Comparison of ENCODE assay signal across 22 mouse cellular contexts in genomic region chr5:134560450-134561171, GRCm38 (mm10). TPM values are rescaled to one million over a fixed set of nuclear protein-coding genes. Genes with fewer than 3 reads are reported as not detected.
DNase-seq lines count a peak whose midpoint lies in the region; ATAC-seq and TF ChIP-seq lines count a peak whose summit lies in the region.
"Had no signal": no experiment of that assay in that cellular context is flagged by ENCODE, and none has a peak within 500 bp of the region (broad histone marks: within the 10 kb centered on the region; RNA-seq: fewer than 3 reads in every experiment).

No protein-coding gene starts in this region.

- no peaks in the 10 kb centered on the region for H3K27me3 ChIP-seq in stomach, embryonic 16.5 days (ENCODE audit: control insufficient read depth, insufficient read depth, low read length)
- no peaks in the 10 kb centered on the region for H3K27me3 ChIP-seq in stomach, postnatal 0 days (ENCODE audit: control insufficient read depth, insufficient read depth, low read length)
- H3K27me3 ChIP-seq in intestine, postnatal 0 days (replicated peaks; ENCODE audit: control insufficient read depth, insufficient read depth, low read length): no peaks in the 10 kb centered on the region
- H3K27me3 ChIP-seq in midbrain, embryonic 15.5 days (replicated peaks): no peaks in the 10 kb centered on the region
- H3K27me3 ChIP-seq: embryonic facial prominence, embryonic 12.5 days; forebrain, embryonic 15.5 days; heart, embryonic 13.5 days; hindbrain, embryonic 15.5 days had no signal

- H3K9me3 ChIP-seq in stomach, embryonic 16.5 days (replicated peaks; ENCODE audit: control insufficient read depth, low read length): no peaks in the 10 kb centered on the region
- H3K9me3 ChIP-seq in stomach, postnatal 0 days (ENCODE audit: control insufficient read depth, low read length): no peaks in the 10 kb centered on the region
- H3K9me3 ChIP-seq in intestine, postnatal 0 days (ENCODE audit: control insufficient read depth): no peaks in the 10 kb centered on the region
- H3K9me3 ChIP-seq in midbrain, embryonic 15.5 days: no peaks in the 10 kb centered on the region
- H3K9me3 ChIP-seq: embryonic facial prominence, embryonic 12.5 days; forebrain, embryonic 15.5 days; heart, embryonic 13.5 days; hindbrain, embryonic 15.5 days had no signal

- TF ChIP-seq CTCF in stomach, postnatal 0 days (IDR thresholded peaks at IDR 0.05; ENCODE audit: low read depth): no peak
- TF ChIP-seq CTCF in intestine, postnatal 0 days (IDR thresholded peaks at IDR 0.05; ENCODE audit: low read depth): no peak

- H3K4me2 ChIP-seq in stomach, embryonic 16.5 days (ENCODE audit: low read depth, low read length): no peak overlapping the region
- no peak overlapping the region for H3K4me2 ChIP-seq in stomach, postnatal 0 days (replicated peaks; ENCODE audit: low read depth)
- H3K4me2 ChIP-seq in intestine, postnatal 0 days (replicated peaks; ENCODE audit: low read depth): no peak overlapping the region
- H3K4me2 ChIP-seq in midbrain, embryonic 15.5 days: no peak overlapping the region
- H3K4me2 ChIP-seq: embryonic facial prominence, embryonic 12.5 days; forebrain, embryonic 15.5 days; heart, embryonic 13.5 days; hindbrain, embryonic 15.5 days had no signal

- no peaks in the 10 kb centered on the region for H3K36me3 ChIP-seq in stomach, embryonic 16.5 days (ENCODE audit: control insufficient read depth, insufficient read depth, low read length)
- H3K36me3 ChIP-seq in stomach, postnatal 0 days (ENCODE audit: control insufficient read depth, insufficient read depth, low read length): no peaks in the 10 kb centered on the region
- no peaks in the 10 kb centered on the region for H3K36me3 ChIP-seq in intestine, postnatal 0 days (ENCODE audit: control insufficient read depth, insufficient read depth)
- no peaks in the 10 kb centered on the region for H3K36me3 ChIP-seq in midbrain, embryonic 15.5 days (replicated peaks)
- H3K36me3 ChIP-seq: embryonic facial prominence, embryonic 12.5 days; forebrain, embryonic 15.5 days; heart, embryonic 13.5 days; hindbrain, embryonic 15.5 days had no signal

- WGBS in stomach, embryonic 16.5 days: 73% methylated on average over 16 of the region's 16 CpGs
- 74% methylated on average over 16 of the region's 16 CpGs for WGBS in stomach, postnatal 0 days
- WGBS in intestine, postnatal 0 days: 52% methylated on average over 16 of the region's 16 CpGs
- WGBS in midbrain, embryonic 15.5 days: 83% methylated on average over 16 of the region's 16 CpGs

- DNase-seq in stomach, postnatal 0 days (ENCODE audit: low spot score): no peak
- DNase-seq in R1 (ENCODE audit: low read depth, low spot score): peak; percentile 89
- DNase-seq in cerebellum, adult 11 months: no peak
- no peak for DNase-seq in right cerebral cortex, postnatal 4 days
- DNase-seq: adrenal gland, postnatal 25 days; cerebellum, adult 11-12 months; cerebellum, adult 9-10 months; cerebellum, postnatal 25 days; gastrocnemius, postnatal 10 days; heart, postnatal 36 days; kidney, adult 18-20 months had no signal

- no peak for TF ChIP-seq EP300 in stomach, postnatal 0 days (optimal IDR thresholded peaks at IDR 0.05)

- H3K4me3 ChIP-seq in stomach, embryonic 16.5 days (replicated peaks; ENCODE audit: low read length): no peak overlapping the region
- no peak overlapping the region for H3K4me3 ChIP-seq in stomach, postnatal 0 days (ENCODE audit: low read depth, low read length)
- H3K4me3 ChIP-seq in intestine, postnatal 0 days (ENCODE audit: low read depth, low read length): no peak overlapping the region
- no peak overlapping the region for H3K4me3 ChIP-seq in midbrain, embryonic 15.5 days
- H3K4me3 ChIP-seq: embryonic facial prominence, embryonic 12.5 days; forebrain, embryonic 15.5 days; heart, embryonic 13.5 days; hindbrain, embryonic 15.5 days had no signal

- ATAC-seq in stomach, embryonic 16.5 days (ENCODE audit: insufficient read depth, low FRiP score): peak; percentile 49; the same call in 1 of the 2 replicates
- no peak for ATAC-seq in stomach, postnatal 0 days (ENCODE audit: low FRiP score, low TSS enrichment)
- peak; percentile 63 for ATAC-seq in intestine, postnatal 0 days
- no peak for ATAC-seq in midbrain, embryonic 15.5 days (replicated peaks)
- ATAC-seq: activated CD4-positive, CD25-positive, alpha-beta regulatory T cell, adult 4 months; forebrain, embryonic 15.5 days had no signal

- H3K27ac ChIP-seq in stomach, embryonic 16.5 days (ENCODE audit: low read length): no peak overlapping the region
- no peak overlapping the region for H3K27ac ChIP-seq in stomach, postnatal 0 days (replicated peaks)
- no peak overlapping the region for H3K27ac ChIP-seq in intestine, postnatal 0 days (ENCODE audit: low read depth, low read length)
- H3K27ac ChIP-seq in midbrain, embryonic 15.5 days: no peak overlapping the region
- H3K27ac ChIP-seq: embryonic facial prominence, embryonic 12.5 days; forebrain, embryonic 15.5 days; heart, embryonic 13.5 days; hindbrain, embryonic 15.5 days had no signal

- H3K9ac ChIP-seq in stomach, embryonic 16.5 days (ENCODE audit: low read length): no peak overlapping the region
- no peak overlapping the region for H3K9ac ChIP-seq in stomach, postnatal 0 days (ENCODE audit: low read length)
- no peak overlapping the region for H3K9ac ChIP-seq in intestine, postnatal 0 days (ENCODE audit: low read depth, low read length)
- H3K9ac ChIP-seq in midbrain, embryonic 15.5 days: no peak overlapping the region
- H3K9ac ChIP-seq: embryonic facial prominence, embryonic 12.5 days; forebrain, embryonic 15.5 days; heart, embryonic 13.5 days; hindbrain, embryonic 15.5 days had no signal

- H3K4me1 ChIP-seq in stomach, embryonic 16.5 days (ENCODE audit: control insufficient read depth, insufficient read depth, low read length): no peaks in the 10 kb centered on the region
- no peaks in the 10 kb centered on the region for H3K4me1 ChIP-seq in stomach, postnatal 0 days (replicated peaks; ENCODE audit: control insufficient read depth, insufficient read depth)
- H3K4me1 ChIP-seq in intestine, postnatal 0 days (replicated peaks; ENCODE audit: control insufficient read depth, insufficient read depth, low read length): no peaks in the 10 kb centered on the region; the same call in 1 of the 2 replicates
- H3K4me1 ChIP-seq in midbrain, embryonic 15.5 days: peaks cover 1% of the 10 kb centered on the region

RNA-seq across cellular contexts. Expression of gene Syna, which starts 0.6 kb away (rescaled TPM):
- polyA plus RNA-seq in stomach, embryonic 16.5 days (2015; fragmentation: Nextera tagmentation; extraction: Ambion mirVana): 0.10 TPM in 1 of 2 replicates, not detected in the other
- polyA plus RNA-seq in stomach, postnatal 0 days (2015; fragmentation: Nextera tagmentation; extraction: Ambion mirVana): 0.07 TPM in 2 replicates
- 0.13 and 0.25 TPM in 2 replicates for polyA plus RNA-seq in intestine, postnatal 0 days (2015; fragmentation: Nextera tagmentation; extraction: Ambion mirVana)
- polyA plus RNA-seq in midbrain, embryonic 15.5 days (2015; fragmentation: Nextera tagmentation; extraction: Ambion mirVana): 0.64 and 0.98 TPM in 2 replicates
- polyA plus RNA-seq: forebrain, embryonic 11.5 days; heart, embryonic 13.5 days; heart, postnatal 0 days; hindbrain, embryonic 11.5 days had no signal

RNA-seq across cellular contexts. Expression of gene Clip2, which starts 8.4 kb away (rescaled TPM):
- 2.9 and 3.5 TPM in 2 replicates for polyA plus RNA-seq in stomach, embryonic 16.5 days (2015; fragmentation: Nextera tagmentation; extraction: Ambion mirVana)
- polyA plus RNA-seq in stomach, postnatal 0 days (2015; fragmentation: Nextera tagmentation; extraction: Ambion mirVana): 1.0 and 1.1 TPM in 2 replicates
- 2.6 and 3.1 TPM in 2 replicates for polyA plus RNA-seq in intestine, postnatal 0 days (2015; fragmentation: Nextera tagmentation; extraction: Ambion mirVana)
- 16.1 and 16.9 TPM in 2 replicates for polyA plus RNA-seq in midbrain, embryonic 15.5 days (2015; fragmentation: Nextera tagmentation; extraction: Ambion mirVana)

RNA-seq across cellular contexts. Expression of gene Rfc2, which starts 20.6 kb away (rescaled TPM):
- polyA plus RNA-seq in stomach, embryonic 16.5 days (2015; fragmentation: Nextera tagmentation; extraction: Ambion mirVana): 197 and 214 TPM in 2 replicates
- 81.5 and 83.7 TPM in 2 replicates for polyA plus RNA-seq in stomach, postnatal 0 days (2015; fragmentation: Nextera tagmentation; extraction: Ambion mirVana)
- polyA plus RNA-seq in intestine, postnatal 0 days (2015; fragmentation: Nextera tagmentation; extraction: Ambion mirVana): 88.6 and 93.2 TPM in 2 replicates
- polyA plus RNA-seq in midbrain, embryonic 15.5 days (2015; fragmentation: Nextera tagmentation; extraction: Ambion mirVana): 191 and 194 TPM in 2 replicates

RNA-seq across cellular contexts. Expression of gene Lat2, which starts 54.2 kb away (rescaled TPM):
- polyA plus RNA-seq in stomach, embryonic 16.5 days (2015; fragmentation: Nextera tagmentation; extraction: Ambion mirVana): 3.4 and 3.5 TPM in 2 replicates
- polyA plus RNA-seq in stomach, postnatal 0 days (2015; fragmentation: Nextera tagmentation; extraction: Ambion mirVana): 0.99 and 1.1 TPM in 2 replicates
- polyA plus RNA-seq in intestine, postnatal 0 days (2015; fragmentation: Nextera tagmentation; extraction: Ambion mirVana): 1.3 and 1.4 TPM in 2 replicates
- polyA plus RNA-seq in midbrain, embryonic 15.5 days (2015; fragmentation: Nextera tagmentation; extraction: Ambion mirVana): 3.0 and 3.5 TPM in 2 replicates

Comparison
In these comparisons a context has a peak if more than half of its experiments do, and no peak if none do; other contexts are left out.
1. ATAC-seq: peak in stomach, embryonic 16.5 days (single experiment) and intestine, postnatal 0 days (single experiment); none in stomach, postnatal 0 days (single experiment) and midbrain, embryonic 15.5 days (single experiment).